Mouse (Mus musculus) forebrain, embryonic 12.5 days (tissue): ENCODE data around the gene Lrrc8c. TPM values are rescaled to one million over a fixed set of nuclear protein-coding genes. Genes with fewer than 3 reads are reported as not detected.
A peak's percentile ranks its signal among the peaks of the same experiment; 100 is the strongest.

Experiments
- ATAC-seq: fragments of 200-750 bp; cut with Nextera tagmentation; 2 replicates; pipeline ENCODE4 v1.8.0; 2017; ENCODE audit warnings: moderate TSS enrichment; ENCODE audit not compliant: low FRiP score
- H3K27ac ChIP-seq: fragments of 300-500 bp; sonication (generic); 2 replicates; pipeline ENCODE4 v1.5.1; 2016; ENCODE audit warnings: mild to moderate bottlenecking
- H3K27me3 ChIP-seq: fragments of 300-500 bp; sonication (generic); 2 replicates; pipeline ENCODE4 v1.6.1; 2016; ENCODE audit warnings: mild to moderate bottlenecking
- H3K36me3 ChIP-seq: fragments of 300-500 bp; sonication (generic); replicated peaks from 2 replicates; pipeline ENCODE4 v1.6.1; 2016; ENCODE audit warnings: mild to moderate bottlenecking
- H3K4me1 ChIP-seq: fragments of 300-500 bp; sonication (generic); 2 replicates; pipeline ENCODE4 v1.6.1; 2016
- H3K4me2 ChIP-seq: fragments of 300-500 bp; sonication (generic); 2 replicates; pipeline ENCODE4 v1.6.1; 2016; ENCODE audit warnings: mild to moderate bottlenecking, moderate library complexity
- H3K4me3 ChIP-seq: fragments of 300-500 bp; sonication (generic); replicated peaks from 2 replicates; pipeline ENCODE4 v1.5.1; 2016; ENCODE audit warnings: mild to moderate bottlenecking
- H3K9ac ChIP-seq: fragments of 300-500 bp; sonication (generic); 2 replicates; pipeline ENCODE4 v1.6.1; 2016; ENCODE audit warnings: mild to moderate bottlenecking
- H3K9me3 ChIP-seq: fragments of 300-500 bp; sonication (generic); 2 replicates; pipeline ENCODE4 v1.6.1; 2016
- WGBS: fragments of 180-500 bp; shearing (Covaris S2); methylation state at CpG from one replicate; pipeline ENCODE4 v1.1.7; 2016; 5-methylcytosine and 5-hydroxymethylcytosine counted together
- polyA plus RNA-seq: library from polyadenylated mRNA; unstranded; fragments of >200 nt; fragmentation: Nextera tagmentation; extraction: Ambion mirVana; gene quantifications from 2 replicates; pipeline ENCODE4 v1.2.1, GENCODE M21; 2016

Lrrc8c gene
- polyA plus RNA-seq, 1 experiment from 2014 or later, result 13.1 TPM

DNA sequence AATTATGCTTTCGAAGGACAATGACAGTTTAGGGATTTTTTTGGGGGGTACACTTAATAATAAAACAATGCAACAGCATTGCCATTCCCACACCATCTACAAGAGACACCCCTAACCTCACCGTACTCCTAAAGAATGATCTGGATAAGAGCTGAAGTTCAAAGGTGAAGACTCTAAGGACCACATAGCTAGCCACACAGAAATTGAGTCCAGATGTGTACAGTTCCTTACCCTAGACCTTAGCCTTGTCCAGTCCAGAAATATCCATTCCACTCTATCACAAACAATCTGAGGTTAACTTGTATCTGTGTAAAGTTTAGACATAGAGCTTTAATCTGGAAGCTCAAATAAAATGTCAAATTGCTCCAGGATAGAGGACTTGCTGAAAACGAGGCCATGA lies 2.9 kb upstream of the Lrrc8c start:
- Histone ChIP-seq H3K4me1 (peaks cover 23% of the 10 kb centered on the region), H3K27me3 (peaks cover 16% of the 10 kb centered on the region), H3K4me3 (no peak overlapping the region), H3K36me3 (no peaks in the 10 kb centered on the region), H3K27ac (no peak overlapping the region), H3K9me3 (no peaks in the 10 kb centered on the region), H3K9ac (no peak overlapping the region), H3K4me2 (no peak overlapping the region)
- 77% methylated on average over 3 of the region's 3 CpGs for WGBS
- ATAC-seq, result no peak

DNA sequence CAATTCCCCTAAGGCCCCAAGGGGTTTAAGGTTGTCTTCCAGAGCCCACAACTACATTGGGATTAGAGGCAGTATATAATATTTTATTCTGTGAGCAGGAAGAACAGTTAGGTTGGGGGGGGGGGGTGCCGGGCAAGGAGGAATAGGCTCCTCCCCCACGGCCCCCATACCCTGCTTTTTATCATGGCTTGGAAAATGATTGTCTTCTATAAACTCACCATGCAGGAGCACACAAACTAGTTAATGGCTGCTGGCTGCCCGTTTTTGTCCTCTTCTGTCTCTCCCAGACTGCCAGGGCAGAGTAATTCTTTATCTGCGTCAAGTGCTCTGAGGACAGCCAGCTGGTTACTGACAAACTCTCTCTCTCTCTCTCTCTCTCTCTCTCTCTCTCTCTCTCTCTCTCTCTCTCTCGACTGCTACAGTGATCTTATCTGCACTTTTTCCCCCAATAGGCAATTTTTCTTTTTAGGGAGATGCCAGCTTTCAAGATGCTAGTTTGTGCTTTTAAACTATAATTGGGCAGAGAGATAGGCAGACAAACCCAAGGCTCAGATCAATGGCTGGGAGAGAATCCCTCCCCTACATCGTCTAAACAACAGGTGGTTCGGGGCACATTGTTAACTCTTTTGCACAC lies 1.1 kb upstream of the Lrrc8c start:
- Histone ChIP-seq H3K4me1 (peaks cover 23% of the 10 kb centered on the region), H3K36me3 (no peaks in the 10 kb centered on the region), H3K9me3 (no peaks in the 10 kb centered on the region), H3K27me3 (peaks cover 16% of the 10 kb centered on the region), H3K27ac (no peak overlapping the region), H3K4me3 (peak overlapping the region; percentile 72), H3K4me2 (peak overlapping the region; percentile 85), H3K9ac (peak overlapping the region; percentile 80)
- no peak for ATAC-seq
- WGBS, result 13% methylated on average over 7 of the region's 7 CpGs

DNA sequence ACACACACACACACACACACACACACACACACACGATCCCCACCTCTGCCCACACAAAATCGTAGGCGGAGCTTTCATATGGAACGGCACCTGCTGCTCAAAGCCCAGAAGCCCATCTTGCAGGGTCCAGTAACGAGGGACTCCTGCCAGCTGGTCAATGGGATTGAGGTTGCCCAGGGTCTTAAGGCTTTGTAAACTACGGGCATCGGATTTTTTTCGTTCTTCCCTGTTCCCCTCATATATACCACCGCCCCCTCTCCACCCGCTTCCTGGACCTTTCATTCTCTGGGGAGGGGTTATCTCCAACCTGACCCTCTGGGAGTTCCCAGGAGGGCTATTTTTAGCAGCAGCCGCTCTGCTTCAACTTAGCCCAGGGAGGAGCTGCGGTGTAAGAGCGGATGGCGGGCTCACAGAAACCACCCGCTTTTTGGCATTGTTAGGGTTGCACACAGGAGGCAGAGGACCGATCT lies 527 bp upstream of the Lrrc8c start:
- H3K27ac ChIP-seq, result peak overlapping the region; percentile 84
- no peaks in the 10 kb centered on the region for H3K9me3 ChIP-seq
- peak overlapping the region; percentile 80 for H3K9ac ChIP-seq
- peaks cover 16% of the 10 kb centered on the region for H3K27me3 ChIP-seq
- peaks cover 23% of the 10 kb centered on the region for H3K4me1 ChIP-seq
- peak overlapping the region; percentile 72 for H3K4me3 ChIP-seq
- WGBS, result under 1% methylated on average over 16 of the region's 16 CpGs
- peak; percentile 75 for ATAC-seq
- no peaks in the 10 kb centered on the region for H3K36me3 ChIP-seq
- peak overlapping the region; percentile 85 for H3K4me2 ChIP-seq

- ATAC-seq, result 0 out of 2 replicates have a peak, but pooled peaks have one; percentile 0
- Histone ChIP-seq H3K4me2 (peak overlapping the region; percentile 85), H3K27me3 (peaks cover 14% of the 10 kb centered on the region), H3K4me1 (peaks cover 23% of the 10 kb centered on the region), H3K9ac (peak overlapping the region; percentile 80), H3K9me3 (no peaks in the 10 kb centered on the region), H3K4me3 (peak overlapping the region; percentile 72), H3K36me3 (no peaks in the 10 kb centered on the region), H3K27ac (peak overlapping the region; percentile 84)
- 0% methylated on average over 5 of the region's 5 CpGs for WGBS
Measured at GRCm38 (mm10) chr5:105519976-105520300, 750 bp downstream of the Lrrc8c start.

- Histone ChIP-seq H3K9ac (peak overlapping the region; percentile 80), H3K4me3 (peak overlapping the region; percentile 72), H3K9me3 (no peaks in the 10 kb centered on the region)
Measured at GRCm38 (mm10) chr5:105520442-105520965, 1.3 kb downstream of the Lrrc8c start.

GRCm38 (mm10) chr5:105523452-105523851 lies 4.3 kb downstream of the Lrrc8c start:
- Histone ChIP-seq H3K4me2 (no peak overlapping the region), H3K9ac (no peak overlapping the region), H3K4me3 (no peak overlapping the region), H3K9me3 (no peaks in the 10 kb centered on the region), H3K27me3 (no peaks in the 10 kb centered on the region), H3K27ac (no peak overlapping the region), H3K36me3 (0 out of 2 replicates have a peak, but pooled peaks cover 3% of the 10 kb centered on the region), H3K4me1 (peaks cover 20% of the 10 kb centered on the region)
- no peak for ATAC-seq
- 84% methylated on average over 3 of the region's 3 CpGs for WGBS

More at GRCm38 (mm10) chr5:105520442-105520965, 1.3 kb downstream of the Lrrc8c start:
- H3K36me3 ChIP-seq, result no peaks in the 10 kb centered on the region
- peak overlapping the region; percentile 85 for H3K4me2 ChIP-seq
- 55% methylated on average over 9 of the region's 9 CpGs for WGBS
- peaks cover 11% of the 10 kb centered on the region for H3K27me3 ChIP-seq
- H3K27ac ChIP-seq, result no peak overlapping the region
- peaks cover 23% of the 10 kb centered on the region for H3K4me1 ChIP-seq
- ATAC-seq, result no peak

DNA sequence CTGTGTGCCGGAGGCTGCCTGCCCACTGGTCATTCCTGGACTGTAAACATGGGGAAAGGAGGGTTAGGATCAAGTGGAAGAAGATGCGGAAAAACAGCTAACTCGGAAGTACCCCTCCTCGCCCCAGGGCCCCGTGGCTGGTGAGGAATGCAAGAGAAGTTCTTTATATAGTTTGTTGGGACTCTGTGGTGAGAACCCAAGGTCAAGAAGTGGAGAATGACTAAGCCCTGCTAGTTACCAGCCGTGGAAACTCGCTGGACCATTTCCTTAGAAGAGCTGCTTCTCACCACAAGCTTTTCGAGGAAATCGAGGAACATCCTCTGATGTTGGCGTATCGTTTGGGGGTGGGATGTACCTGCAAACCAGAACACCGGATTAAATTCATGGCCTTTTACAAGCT lies 5.8 kb downstream of the Lrrc8c start:
- no peak overlapping the region for H3K27ac ChIP-seq
- no peak for ATAC-seq
- H3K9me3 ChIP-seq, result no peaks in the 10 kb centered on the region
- WGBS, result 96% methylated on average over 12 of the region's 12 CpGs
- no peak overlapping the region for H3K4me3 ChIP-seq
- no peak overlapping the region for H3K9ac ChIP-seq
- no peaks in the 10 kb centered on the region for H3K27me3 ChIP-seq
- peaks cover 18% of the 10 kb centered on the region for H3K4me1 ChIP-seq
- no peak overlapping the region for H3K4me2 ChIP-seq
- H3K36me3 ChIP-seq, result 0 out of 2 replicates have a peak, but pooled peaks cover 3% of the 10 kb centered on the region

DNA sequence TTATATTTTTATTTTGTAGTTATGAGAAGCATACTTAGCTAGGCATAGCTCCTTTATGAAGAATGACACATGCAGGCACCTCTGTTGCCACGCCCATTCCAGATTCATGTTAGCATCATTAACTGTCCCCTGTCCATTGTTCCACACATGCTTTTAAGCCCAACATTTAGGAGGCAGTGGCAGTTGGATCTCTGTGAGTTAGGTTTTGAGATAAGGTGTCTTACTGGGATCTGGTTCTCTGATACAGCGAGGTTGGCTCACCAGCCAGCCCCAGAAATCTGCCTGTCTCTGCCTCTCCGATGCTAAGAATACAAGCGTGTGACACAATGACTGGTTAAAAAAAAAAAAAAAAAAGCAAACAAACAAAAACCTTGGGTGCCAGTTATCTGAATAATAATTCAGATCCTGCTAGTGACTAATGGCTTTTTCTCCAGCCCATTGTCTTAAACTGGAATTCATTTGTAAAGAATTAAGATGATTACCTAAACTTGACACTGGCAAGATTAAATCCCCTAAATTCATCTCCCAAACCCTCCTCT lies 7.0 kb downstream of the Lrrc8c start:
- no peak overlapping the region for H3K27ac ChIP-seq

DNA sequence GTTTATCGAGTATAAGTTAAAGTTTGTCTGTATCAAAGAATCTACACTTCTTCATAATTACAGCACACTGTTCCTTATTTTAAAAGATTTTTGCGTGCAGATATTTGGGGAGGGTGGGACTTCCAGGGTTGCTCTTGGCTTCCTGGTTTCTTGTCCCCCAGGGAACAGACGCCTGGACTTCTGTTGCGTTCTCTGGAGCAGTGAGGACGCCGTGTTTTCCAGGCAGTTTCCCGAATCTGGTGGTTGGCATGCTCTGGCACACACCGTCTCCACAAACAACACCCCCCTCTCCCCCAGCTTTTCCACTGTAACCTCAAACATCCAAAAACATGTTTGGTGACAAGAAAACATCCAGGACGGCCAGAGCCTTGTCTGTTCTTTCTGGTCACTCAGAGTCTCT lies 7.6 kb downstream of the Lrrc8c start:
- H3K27me3 ChIP-seq, result no peaks in the 10 kb centered on the region
- H3K27ac ChIP-seq, result no peak overlapping the region
- 95% methylated on average over 9 of the region's 9 CpGs for WGBS
- no peak overlapping the region for H3K4me2 ChIP-seq
- H3K9ac ChIP-seq, result no peak overlapping the region
- no peak overlapping the region for H3K4me3 ChIP-seq
- ATAC-seq, result no peak
- H3K9me3 ChIP-seq, result no peaks in the 10 kb centered on the region
- H3K4me1 ChIP-seq, result peaks cover 6% of the 10 kb centered on the region; the same call in 1 of the 2 replicates
- 0 out of 2 replicates have a peak, but pooled peaks cover 3% of the 10 kb centered on the region for H3K36me3 ChIP-seq

More for the DNA sequence above, 7.0 kb downstream of the Lrrc8c start:
- no peak for ATAC-seq
- H3K4me1 ChIP-seq, result peaks cover 8% of the 10 kb centered on the region
- H3K27me3 ChIP-seq, result no peaks in the 10 kb centered on the region
- H3K9me3 ChIP-seq, result no peaks in the 10 kb centered on the region
- H3K9ac ChIP-seq, result no peak overlapping the region
- 0 out of 2 replicates have a peak, but pooled peaks cover 3% of the 10 kb centered on the region for H3K36me3 ChIP-seq
- WGBS, result 91% methylated on average over 4 of the region's 4 CpGs
- H3K4me2 ChIP-seq, result no peak overlapping the region
- H3K4me3 ChIP-seq, result no peak overlapping the region

DNA sequence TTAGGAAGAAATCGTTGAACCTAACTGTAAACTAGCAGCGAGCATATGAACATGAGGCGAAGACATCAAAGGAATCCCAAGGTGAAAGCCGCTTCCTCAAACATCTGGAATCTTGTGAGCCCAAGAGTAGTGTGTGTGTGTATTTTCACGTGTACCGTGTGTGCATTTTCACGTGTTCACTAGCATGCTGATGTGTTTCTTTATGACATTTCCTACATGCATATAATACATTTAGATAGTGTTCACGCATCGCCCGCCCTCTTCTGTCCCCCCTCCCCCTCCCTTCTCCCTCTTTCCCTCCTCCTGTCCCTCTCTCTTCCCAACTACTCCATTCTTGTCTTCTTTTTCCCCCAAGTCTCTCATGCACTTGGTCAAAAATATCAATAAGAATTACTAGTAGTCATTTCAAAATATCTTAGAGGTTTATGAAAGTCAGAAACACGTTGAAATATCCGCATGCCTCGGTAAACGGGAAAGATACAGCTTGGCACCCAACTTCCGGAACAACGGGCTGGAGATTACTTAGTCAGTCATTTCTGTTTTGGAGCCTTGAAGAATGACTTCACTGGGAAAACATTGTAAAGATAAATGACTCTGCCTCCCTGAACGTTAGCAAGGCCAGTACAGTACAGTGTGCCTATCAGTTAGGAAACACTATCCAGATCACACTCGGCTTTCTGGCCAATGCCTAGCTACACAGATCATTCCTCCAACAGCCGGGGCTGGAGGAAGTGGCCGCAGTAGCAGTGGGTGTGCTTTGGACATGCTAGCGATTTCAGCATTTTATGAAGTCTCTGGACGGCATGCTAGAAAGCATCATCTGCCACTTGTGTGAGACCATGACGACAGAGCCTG lies 8.5 kb downstream of the Lrrc8c start:
- 94% methylated on average over 23 of the region's 23 CpGs for WGBS
- no peak for ATAC-seq

GRCm38 (mm10) chr5:105530576-105530975 lies 11.4 kb downstream of the Lrrc8c start:
- Histone ChIP-seq H3K4me1 (peaks cover 6% of the 10 kb centered on the region; the same call in 1 of the 2 replicates), H3K27me3 (no peaks in the 10 kb centered on the region), H3K36me3 (0 out of 2 replicates have a peak, but pooled peaks cover 3% of the 10 kb centered on the region), H3K9ac (no peak overlapping the region), H3K27ac (no peak overlapping the region), H3K9me3 (no peaks in the 10 kb centered on the region), H3K4me2 (no peak overlapping the region), H3K4me3 (no peak overlapping the region)
- ATAC-seq, result no peak
- WGBS, result 85% methylated on average over 6 of the region's 6 CpGs

More for the DNA sequence above, 8.5 kb downstream of the Lrrc8c start:
- 0 out of 2 replicates have a peak, but pooled peaks cover 3% of the 10 kb centered on the region for H3K36me3 ChIP-seq
- no peak overlapping the region for H3K27ac ChIP-seq
- H3K4me1 ChIP-seq, result peaks cover 6% of the 10 kb centered on the region; the same call in 1 of the 2 replicates
- H3K4me3 ChIP-seq, result no peak overlapping the region
- no peaks in the 10 kb centered on the region for H3K27me3 ChIP-seq
- no peak overlapping the region for H3K9ac ChIP-seq
- H3K9me3 ChIP-seq, result no peaks in the 10 kb centered on the region
- H3K4me2 ChIP-seq, result no peak overlapping the region

- WGBS, result 93% methylated on average over 3 of the region's 3 CpGs
- Histone ChIP-seq H3K9ac (no peak overlapping the region), H3K9me3 (no peaks in the 10 kb centered on the region), H3K4me3 (no peak overlapping the region), H3K4me1 (no peaks in the 10 kb centered on the region), H3K27me3 (no peaks in the 10 kb centered on the region), H3K4me2 (no peak overlapping the region), H3K27ac (no peak overlapping the region), H3K36me3 (no peaks in the 10 kb centered on the region)
- no peak for ATAC-seq
Measured at GRCm38 (mm10) chr5:105535186-105535585, 16.0 kb downstream of the Lrrc8c start.
